Mouse (Mus musculus) liver, embryonic 14.5 days (tissue): Measurements from ENCODE around the gene Upb1.

Experiments
- CTCF ChIP-seq: IDR thresholded peaks from 2 replicates; pipeline ENCODE4 v1.5.1; 2016; ENCODE audit warnings: antibody characterized with exemption, low read depth, control low read depth
- EP300 ChIP-seq: IDR thresholded peaks from 2 replicates; pipeline ENCODE4 v1.6.1; 2016; ENCODE audit warnings: antibody characterized with exemption, low read depth

GRCm38 (mm10) chr10:75417363-75418042 is 16.6 kb downstream of the Upb1 start:
- TF ChIP-seq CTCF (no peak), EP300 (no peak)
